Mouse (Mus musculus): Measurements from ENCODE around the gene Lgals2.

The Lgals2 gene

DNA sequence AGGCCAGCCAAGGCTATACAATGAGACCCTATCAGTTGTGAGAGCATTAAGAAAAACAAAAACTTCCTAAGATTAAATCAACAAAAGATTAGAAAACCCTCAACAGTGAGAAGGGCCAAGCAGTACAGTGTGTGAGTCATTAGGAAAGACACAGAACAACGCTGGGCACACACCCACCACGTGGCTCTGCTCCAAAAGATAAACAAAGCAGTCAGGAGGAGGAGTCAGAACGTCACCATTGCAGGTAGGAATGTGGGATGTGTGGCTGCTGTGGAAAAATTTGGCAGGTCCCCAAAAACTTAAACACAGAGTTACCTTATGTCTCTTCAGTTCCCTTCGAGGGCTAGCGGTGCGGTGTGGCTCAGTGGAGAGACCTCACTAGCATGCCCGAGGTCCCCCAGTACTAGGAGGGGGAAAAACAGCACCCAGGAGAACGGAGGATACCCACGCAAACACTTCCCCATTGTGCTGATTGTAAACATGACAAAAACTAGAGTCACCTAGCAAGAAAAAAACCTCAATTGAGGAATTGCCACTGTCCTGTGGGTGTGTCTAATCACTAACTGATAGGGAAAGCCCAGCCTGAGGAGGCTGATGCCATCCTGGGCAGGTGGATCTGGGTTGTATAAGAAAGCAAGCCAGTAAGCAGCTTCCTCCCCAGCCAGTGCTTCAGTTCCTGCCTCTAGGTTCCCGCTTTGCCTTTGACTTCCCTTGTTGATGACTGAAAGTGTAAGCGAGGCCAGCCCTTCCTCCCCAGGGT, 39.8 kb downstream of the Lgals2 start:
- DNase-seq (ENCODE audit: low read depth) = peak; percentile 71

DNA sequence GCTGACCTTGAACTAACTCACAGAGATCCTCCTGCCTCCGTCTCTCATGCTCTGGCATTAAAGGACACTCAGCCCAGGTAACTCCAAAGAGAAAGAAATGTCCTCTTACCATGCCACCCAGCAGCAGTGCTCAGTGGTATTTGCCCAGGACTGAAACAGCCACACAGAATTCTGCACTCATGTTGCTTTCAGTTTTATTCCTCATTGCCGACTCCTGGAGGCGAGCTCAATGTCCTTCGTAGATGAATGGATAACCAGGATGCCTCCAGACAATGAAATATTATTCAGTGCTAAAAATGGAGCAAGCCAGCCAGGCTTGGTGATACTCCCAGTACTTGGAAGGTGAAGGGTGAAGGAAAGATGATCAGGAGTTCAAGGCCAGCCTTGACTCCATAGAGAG, 41.7 kb downstream of the Lgals2 start:
- DNase-seq (ENCODE audit: low read depth) = no peak

DNA sequence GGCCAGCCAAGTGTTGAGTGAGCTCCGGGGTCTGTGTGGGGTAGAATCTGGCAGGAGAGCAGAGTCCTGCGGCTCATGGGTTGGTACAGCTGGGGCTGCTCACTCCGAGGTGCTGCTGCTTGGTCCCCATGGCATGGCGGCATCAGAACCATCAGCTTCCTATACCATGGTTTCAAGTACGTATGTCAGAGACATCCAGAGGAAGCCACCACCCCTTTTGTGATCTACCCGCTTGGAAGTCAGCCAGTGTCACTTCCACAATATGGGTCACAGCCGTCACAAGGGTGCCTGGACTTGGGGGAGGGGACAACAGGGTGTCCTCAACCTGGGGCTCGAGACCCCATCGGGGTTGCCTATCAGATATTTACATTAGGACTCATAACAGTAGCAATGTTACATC, 45.2 kb downstream of the Lgals2 start:
- DNase-seq (ENCODE audit: low read depth) = no peak

DNA sequence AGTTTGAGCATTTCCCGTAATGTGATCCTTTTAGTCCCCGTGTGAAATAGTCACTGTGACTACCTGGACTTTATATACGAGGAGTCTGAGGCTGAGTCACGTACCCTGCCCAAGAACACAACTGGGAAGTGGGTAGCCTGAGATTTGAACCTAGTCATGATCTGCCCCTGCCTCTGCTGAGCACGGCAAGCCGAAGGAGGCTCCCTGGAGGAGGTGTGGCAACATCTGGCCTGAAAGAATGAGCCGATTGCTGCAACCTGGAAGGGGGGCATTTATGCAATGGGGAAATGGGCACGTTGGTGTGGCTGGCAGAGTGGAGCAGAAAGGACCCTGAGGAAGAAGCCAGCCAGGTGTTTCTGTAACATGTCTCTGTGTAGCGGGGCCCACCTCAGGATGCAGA, 45.6 kb downstream of the Lgals2 start:
- no peak for DNase-seq (ENCODE audit: low read depth)

DNA sequence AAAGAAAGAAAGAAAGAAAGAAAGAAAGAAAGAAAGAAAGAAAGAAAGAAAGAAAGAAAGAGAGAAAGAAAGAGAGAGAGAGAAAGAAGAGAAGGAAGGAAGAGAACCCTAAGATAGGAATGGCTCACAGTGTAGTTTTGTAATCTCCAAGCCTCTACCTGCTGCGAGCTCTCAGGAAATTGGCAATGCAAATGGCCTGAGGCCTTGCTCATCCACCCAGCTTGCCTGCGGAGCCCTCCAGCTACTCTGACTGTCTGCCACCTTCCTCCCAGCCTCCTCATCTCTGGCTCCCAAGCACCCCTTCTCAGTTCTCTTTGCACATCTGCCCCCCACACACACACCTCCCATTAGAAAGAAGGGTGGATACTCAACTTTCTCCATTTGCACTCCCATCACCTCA, 46.3 kb downstream of the Lgals2 start:
- DNase-seq (ENCODE audit: low read depth) = no peak

DNA sequence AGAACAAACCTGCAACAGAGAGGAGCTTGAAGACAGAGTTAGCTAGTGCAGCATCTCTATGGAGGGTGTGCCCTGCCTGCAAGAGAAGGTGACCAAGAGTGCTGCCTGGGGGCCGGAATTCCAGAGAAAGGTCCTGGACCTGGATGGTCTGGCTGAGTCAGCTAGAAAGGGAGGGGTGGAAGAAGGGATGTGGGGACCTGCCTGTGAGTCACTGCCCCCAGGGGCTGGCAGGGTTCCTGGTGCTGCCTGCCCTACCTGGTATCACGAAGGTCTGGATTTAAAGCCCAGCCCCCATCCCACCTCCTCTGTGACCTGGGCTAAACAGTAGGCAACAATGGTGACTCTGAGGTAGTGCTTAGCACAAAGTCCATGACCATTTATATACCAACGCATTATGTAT, 48.2 kb downstream of the Lgals2 start:
- peak; percentile 82 for DNase-seq (ENCODE audit: low read depth)

DNA sequence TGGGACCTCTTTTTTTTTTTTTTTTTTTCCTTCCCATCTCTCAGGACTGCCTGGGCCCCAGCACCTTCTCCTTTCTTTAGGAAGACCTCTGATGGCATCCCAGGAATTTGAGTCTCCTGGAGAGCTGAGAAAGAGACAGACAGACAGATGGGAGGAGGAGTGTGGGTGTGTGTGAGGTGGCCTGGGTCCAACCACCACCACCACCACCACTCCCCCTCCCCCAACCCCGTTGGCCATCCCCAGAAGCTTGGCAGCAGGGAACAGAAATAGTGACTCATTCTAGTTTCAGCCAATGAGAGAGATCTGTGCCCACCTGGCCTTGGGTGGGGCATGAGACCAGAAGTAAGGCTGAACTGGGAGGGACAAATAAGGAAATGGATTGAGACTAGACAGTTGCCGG, 48.7 kb downstream of the Lgals2 start:
- DNase-seq (ENCODE audit: low read depth) = peak; percentile 77

DNA sequence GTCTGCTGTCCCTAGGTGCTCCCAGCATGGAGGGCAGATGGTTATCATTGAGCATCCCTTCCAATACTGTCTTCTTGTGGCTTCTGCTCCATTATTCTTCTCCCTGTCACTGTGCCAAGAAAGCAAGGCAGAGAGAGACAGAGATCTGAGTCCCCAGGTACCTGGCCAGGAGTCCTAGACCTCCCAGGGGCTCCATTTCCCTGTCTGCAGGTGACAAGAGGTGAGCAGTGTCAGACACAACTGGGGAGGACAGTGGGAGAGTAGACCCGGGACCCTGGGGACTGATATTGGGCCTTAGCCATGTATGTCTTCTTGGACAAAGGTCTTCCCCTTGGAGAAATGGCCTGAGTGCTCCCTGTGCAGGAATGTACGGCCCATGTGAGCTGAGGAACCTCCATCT, 50.0 kb downstream of the Lgals2 start:
- no peak for DNase-seq (ENCODE audit: low read depth)

DNA sequence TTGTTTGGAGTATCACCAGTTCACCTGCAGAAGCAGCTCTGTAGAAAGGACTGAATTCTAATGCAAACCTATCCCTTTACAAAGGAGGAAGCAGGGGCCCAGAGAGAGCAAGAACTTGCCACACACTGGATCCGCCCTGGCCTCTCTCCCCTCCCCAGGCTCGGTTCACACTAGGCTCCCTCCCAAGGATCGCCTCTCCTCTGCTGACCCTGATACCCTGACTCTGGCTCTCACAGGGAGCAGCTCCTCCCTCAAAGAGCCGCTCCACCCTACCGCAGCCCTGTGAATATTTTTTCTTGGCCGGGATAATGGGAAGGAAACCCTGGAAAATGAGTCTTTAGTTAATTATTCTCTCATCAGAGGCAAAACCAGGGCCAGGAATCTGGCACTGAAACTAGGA, 51.0 kb downstream of the Lgals2 start:
- no peak for DNase-seq (ENCODE audit: low read depth)

DNA sequence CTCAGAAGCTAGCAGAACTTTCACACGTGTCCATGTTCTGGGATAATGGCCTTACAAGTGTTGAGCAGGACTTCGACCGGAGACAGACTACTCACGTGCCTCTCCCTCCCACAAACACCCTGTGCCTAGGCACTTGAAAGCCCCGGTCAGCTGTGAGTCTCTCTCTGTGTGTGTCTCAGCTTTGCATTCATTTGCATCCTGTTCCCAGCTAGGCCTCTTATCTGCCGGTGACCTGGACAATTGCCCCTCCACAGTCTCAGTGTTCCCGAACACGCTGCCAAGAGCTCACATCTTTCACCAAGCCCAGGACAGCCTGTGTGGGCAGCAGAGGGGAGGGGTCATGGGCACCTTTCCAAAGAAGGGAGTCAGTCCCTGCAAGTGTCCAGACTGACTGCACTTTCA, 51.8 kb downstream of the Lgals2 start:
- DNase-seq (ENCODE audit: low read depth) = peak; percentile 55

DNA sequence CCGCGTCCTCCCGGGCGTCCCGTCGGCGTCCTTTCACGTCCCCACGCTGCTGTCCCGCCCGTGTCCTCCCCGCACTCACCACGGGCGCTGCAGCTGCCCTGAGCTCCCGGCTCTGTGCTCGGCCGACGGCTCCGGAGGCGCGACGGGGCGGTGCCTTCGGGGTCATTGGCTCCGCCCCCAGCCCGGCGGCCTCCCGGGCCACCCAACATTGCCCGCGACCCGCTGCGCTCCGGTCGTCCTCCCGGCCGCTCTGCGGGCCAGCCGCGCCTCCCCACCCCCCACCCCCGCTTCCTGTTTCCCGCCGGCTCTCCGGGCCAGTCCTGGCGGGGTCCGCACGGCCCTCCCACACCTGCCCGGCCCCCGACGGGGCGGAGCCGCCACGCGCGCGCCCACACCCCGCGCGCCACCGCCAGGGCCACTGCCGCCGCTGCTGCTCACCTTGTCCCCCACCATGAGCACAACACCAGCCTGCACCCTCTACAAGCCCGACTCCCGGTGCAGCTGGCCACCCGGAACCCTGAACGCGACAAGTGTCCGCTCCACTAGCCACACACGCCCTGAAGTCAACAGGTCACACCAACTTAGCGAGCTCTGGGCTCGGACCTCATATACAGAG, 52.4 kb downstream of the Lgals2 start, which contains the start of gene Card10:
Card10 (minus strand) TSS at position 267 of the 616 bp plus-strand sequence.
- no peak for DNase-seq (ENCODE audit: low read depth)

DNA sequence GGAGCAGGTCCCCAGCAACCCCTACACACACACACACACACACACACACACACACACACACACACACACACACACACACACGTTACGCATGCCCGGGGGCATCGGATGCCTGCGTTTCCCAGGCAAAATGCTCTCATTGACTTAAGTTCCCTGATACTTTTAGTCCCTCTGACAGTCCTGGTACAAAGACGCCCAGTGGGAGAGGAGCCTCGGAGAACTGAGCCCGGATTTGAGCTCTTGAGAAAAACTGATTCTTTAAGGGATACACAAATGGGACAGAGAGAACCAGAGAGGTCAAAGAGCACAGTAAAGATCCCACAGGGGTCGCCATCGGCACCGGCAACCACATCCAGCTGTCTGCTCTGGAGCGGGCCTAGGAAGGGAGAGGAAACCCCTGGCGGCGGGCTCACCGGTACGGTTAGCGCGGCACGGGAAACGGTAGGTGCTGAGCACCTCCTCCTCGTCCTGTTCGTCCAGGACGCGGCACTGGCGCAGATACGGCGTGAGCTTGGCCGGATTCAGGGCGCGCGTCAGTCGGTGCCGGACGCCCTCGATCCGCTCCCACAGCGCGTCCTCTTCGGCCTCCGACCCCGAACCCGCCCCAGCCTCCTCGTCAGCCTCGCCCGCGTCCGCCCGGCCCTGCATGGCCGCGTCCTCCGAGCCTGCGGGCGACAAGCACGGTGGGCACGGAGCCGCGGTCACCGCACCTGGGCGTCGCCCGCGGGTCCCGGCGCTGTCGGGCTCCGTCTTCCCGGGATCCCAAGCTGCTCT, 53.2 kb downstream of the Lgals2 start:
- no peak for DNase-seq (ENCODE audit: low read depth)

DNA sequence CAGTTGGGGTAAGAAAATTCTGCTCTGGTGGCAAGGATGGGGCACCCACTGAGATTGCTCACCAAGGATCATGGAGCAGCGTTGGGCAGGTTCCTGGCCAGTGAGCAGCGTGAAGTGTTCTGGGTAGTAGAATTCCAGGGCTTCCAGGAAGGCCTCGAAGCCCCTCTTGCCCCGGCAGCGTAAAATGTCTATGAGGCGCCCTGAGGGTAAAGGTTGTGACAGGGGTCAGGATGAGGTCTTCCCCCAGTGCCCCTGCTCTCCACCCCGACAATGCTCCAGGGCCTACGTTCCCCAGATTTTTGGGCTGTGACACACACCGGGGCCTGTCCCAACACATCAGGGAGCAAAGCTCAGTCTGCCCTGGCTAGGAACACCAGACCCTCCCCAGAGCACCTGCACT, 53.8 kb downstream of the Lgals2 start:
- DNase-seq (ENCODE audit: low read depth) = no peak

All from NIH3T3 (cell line).